Mouse (Mus musculus): Measurements from ENCODE around the gene Smarcd1. TPM values are rescaled to one million over a fixed set of nuclear protein-coding genes. Genes with fewer than 3 reads are reported as not detected.

Smarcd1 gene
- polyA plus RNA-seq, 1 experiment from 2014 or later, result 124 TPM

DNA sequence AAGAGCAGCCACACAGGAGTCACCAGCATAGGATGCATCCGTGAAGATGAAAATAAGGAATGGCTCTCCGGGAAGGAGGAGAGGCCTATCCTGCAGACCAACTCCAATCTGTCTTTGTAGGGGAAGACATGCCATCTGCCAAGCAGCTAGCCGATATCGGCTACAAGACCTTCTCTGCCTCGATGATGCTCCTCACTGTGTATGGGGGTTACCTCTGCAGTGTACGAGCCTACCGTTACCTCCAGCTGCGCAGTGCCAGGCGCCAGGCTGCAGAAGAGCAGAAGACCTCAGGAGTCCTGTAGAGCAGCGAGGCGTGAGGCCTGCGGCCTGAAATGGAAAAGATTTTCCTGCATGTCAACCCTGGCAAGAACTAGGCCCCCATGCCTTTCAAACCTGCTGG is 25.6 kb downstream of the Smarcd1 start:
- Histone ChIP-seq H3K27me3 (no peaks in the 10 kb centered on the region), H3K4me1 (peaks cover 26% of the 10 kb centered on the region), H3K4me3 (no peak overlapping the region), H3K9ac (replicated peaks) (no peak overlapping the region), H3K4me2 (replicated peaks) (no peak overlapping the region), H3K27ac (replicated peaks) (no peak overlapping the region), H3K36me3 (peaks cover 31% of the 10 kb centered on the region), H3K9me3 (no peaks in the 10 kb centered on the region)
- WGBS, result 96% methylated on average over 12 of the region's 12 CpGs
- no peak for ATAC-seq (replicated peaks)

DNA sequence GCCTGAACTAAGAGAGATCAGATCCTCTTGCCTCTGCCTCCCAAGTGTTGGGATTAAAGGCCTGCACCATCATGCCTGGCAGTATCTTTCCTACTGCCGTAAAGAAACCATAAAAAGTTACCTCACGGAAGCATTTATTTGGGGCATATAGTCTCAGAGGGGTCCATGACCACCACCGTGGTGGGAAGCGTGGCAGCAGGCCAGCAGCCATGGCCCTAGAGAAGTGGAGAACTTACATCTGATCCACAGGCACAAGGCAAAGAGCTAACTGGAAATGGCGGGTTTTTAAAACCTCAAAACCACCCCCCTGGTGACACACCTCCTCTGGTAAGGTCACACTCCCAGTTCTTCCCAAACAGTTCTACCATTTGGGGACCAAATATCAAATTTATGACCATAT is 26.3 kb downstream of the Smarcd1 start:
- H3K27me3 ChIP-seq, result no peaks in the 10 kb centered on the region
- H3K4me3 ChIP-seq, result no peak overlapping the region
- peaks cover 26% of the 10 kb centered on the region for H3K4me1 ChIP-seq
- WGBS, result 94% methylated on average over 5 of the region's 5 CpGs
- no peak for ATAC-seq (replicated peaks)
- H3K27ac ChIP-seq (replicated peaks), result no peak overlapping the region
- no peak overlapping the region for H3K4me2 ChIP-seq (replicated peaks)
- H3K9ac ChIP-seq (replicated peaks), result no peak overlapping the region
- H3K36me3 ChIP-seq, result peaks cover 36% of the 10 kb centered on the region
- no peaks in the 10 kb centered on the region for H3K9me3 ChIP-seq

DNA sequence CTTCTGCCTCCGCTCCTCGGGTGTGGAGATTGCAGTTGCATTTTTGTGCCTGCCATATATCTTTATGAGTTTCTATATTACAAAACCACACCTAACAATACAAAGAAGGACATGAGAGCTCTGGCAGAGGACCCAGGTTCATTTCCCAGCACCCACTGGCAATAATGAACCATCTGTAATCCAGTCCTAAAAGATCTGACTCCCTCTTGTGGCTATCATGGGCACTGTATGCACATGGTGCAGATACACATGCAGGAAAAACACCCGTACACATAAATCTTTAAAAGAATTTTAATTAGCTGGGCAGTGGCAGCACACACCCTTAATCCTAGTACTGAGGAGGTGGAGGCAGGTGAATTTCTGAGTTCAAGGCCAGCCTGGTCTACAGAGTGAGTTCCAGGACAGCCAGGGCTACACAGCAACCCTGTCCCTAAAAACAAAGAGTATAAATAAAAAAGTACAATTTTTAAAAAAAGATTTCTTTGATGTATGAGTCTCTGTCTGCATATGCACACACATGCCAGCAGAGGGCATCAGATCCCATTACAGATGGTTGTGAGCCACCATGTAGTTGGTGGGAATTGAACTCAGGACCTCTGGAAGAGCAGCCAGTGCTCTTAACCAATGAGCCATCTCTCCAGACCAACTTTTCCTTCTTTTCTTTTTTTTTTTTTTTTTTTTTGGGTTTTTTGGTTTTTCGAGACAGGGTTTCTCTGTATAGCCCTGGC is 27.3 kb downstream of the Smarcd1 start:
- H3K36me3 ChIP-seq, result peaks cover 39% of the 10 kb centered on the region
- H3K4me3 ChIP-seq, result no peak overlapping the region
- H3K9ac ChIP-seq (replicated peaks), result no peak overlapping the region
- no peak overlapping the region for H3K4me2 ChIP-seq (replicated peaks)
- 97% methylated on average over 4 of the region's 4 CpGs for WGBS
- ATAC-seq (replicated peaks), result no peak
- no peaks in the 10 kb centered on the region for H3K27me3 ChIP-seq
- peaks cover 17% of the 10 kb centered on the region for H3K4me1 ChIP-seq
- no peaks in the 10 kb centered on the region for H3K9me3 ChIP-seq
- H3K27ac ChIP-seq (replicated peaks), result no peak overlapping the region

DNA sequence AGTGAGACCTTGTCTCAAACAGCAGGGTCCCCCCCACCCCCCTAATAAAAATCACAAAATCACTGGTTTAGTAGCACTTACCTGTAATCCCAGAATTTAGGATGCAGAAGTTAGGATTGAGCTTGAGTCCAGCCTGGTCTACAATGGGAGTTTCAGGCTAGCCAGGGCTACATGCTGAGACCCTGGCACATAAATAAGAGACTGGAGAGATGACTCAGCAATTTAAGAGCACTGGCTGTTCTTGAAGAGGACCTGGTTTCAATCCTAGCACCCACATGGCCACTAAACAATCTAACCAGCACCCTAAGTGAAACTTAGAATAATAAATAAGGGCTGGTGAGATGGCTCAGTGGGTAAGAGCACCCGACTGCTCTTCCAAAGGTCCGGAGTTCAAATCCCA is 29.2 kb downstream of the Smarcd1 start:
- H3K9me3 ChIP-seq, result no peaks in the 10 kb centered on the region
- no peak overlapping the region for H3K4me3 ChIP-seq
- WGBS, result 96% methylated on average over 2 of the region's 2 CpGs
- no peak overlapping the region for H3K4me2 ChIP-seq (replicated peaks)
- no peak overlapping the region for H3K9ac ChIP-seq (replicated peaks)
- no peak for ATAC-seq (replicated peaks)
- no peaks in the 10 kb centered on the region for H3K27me3 ChIP-seq
- H3K27ac ChIP-seq (replicated peaks), result no peak overlapping the region
- peaks cover 48% of the 10 kb centered on the region for H3K36me3 ChIP-seq
- peaks cover 6% of the 10 kb centered on the region for H3K4me1 ChIP-seq

DNA sequence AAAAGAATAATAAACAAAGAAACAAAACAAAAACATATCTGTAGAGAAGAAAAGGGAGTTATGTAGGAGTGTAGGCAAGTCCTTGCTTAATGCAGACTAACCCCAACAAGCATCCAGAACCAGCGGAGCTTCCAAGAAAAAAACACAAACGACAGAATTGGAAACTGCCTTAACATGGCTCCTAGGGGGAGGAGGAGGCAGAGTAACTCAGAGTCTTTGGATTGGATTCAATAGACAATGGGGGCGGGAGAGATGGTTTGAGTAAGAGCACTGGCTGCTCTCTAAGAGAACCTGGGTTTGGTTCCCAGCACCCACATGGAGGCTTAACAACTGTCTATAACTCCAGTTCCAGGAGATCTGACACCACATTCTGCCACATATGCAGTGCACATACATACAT is 29.7 kb downstream of the Smarcd1 start:
- Histone ChIP-seq H3K4me2 (replicated peaks) (no peak overlapping the region), H3K36me3 (peaks cover 53% of the 10 kb centered on the region), H3K9ac (replicated peaks) (no peak overlapping the region), H3K27me3 (no peaks in the 10 kb centered on the region), H3K9me3 (no peaks in the 10 kb centered on the region), H3K27ac (replicated peaks) (no peak overlapping the region), H3K4me3 (no peak overlapping the region), H3K4me1 (peaks cover 1% of the 10 kb centered on the region)
- no peak for ATAC-seq (replicated peaks)
- WGBS, result 92% methylated on average over 3 of the region's 3 CpGs

DNA sequence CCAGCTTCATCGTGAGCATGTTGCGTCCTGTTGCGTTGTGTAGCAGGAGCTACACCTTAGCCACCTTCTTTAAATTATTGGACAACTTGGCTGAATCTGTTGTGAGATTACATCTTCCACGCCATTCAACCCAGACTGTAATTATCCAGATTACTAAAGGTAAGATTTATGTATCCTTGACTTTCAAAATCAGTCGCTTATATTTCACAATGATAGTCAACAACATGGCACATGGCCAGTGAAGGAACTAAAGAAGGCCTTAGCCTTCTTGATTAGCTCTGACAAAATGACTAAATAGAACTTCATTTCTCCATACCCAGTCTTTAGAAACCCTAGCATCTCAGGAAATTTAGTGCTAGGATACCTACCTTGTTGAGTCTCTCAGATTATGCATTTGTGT is 31.3 kb downstream of the Smarcd1 start:
- Histone ChIP-seq H3K4me1 (no peaks in the 10 kb centered on the region), H3K27ac (replicated peaks) (no peak overlapping the region), H3K27me3 (no peaks in the 10 kb centered on the region), H3K9me3 (no peaks in the 10 kb centered on the region), H3K4me3 (no peak overlapping the region), H3K9ac (replicated peaks) (no peak overlapping the region), H3K4me2 (replicated peaks) (no peak overlapping the region), H3K36me3 (peaks cover 57% of the 10 kb centered on the region)
- WGBS, result 96% methylated on average over 5 of the region's 5 CpGs
- ATAC-seq (replicated peaks), result no peak

DNA sequence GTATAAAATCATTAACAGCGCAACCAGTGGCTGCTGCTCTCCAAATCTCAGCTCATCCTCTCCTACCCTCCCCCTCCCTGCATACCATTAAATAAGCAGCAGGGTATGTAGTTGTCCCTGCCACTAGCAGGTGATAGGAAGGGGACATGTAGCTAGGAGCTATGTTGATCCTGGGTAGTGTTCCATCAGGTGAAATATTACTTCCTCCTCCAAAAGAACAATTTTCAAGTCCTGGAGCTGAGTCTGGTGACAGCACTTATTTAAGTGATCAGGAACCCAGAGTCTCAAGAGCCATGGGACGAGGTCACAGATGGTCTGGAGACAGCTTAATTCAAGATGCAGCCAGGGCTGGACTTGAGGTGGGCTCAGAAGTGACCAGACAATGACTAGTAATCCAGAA is 33.7 kb downstream of the Smarcd1 start:
- ATAC-seq (replicated peaks), result no peak
- Histone ChIP-seq H3K4me1 (no peaks in the 10 kb centered on the region), H3K9ac (replicated peaks) (no peak overlapping the region), H3K4me3 (no peak overlapping the region), H3K4me2 (replicated peaks) (no peak overlapping the region), H3K27ac (replicated peaks) (no peak overlapping the region), H3K36me3 (peaks cover 65% of the 10 kb centered on the region), H3K9me3 (no peaks in the 10 kb centered on the region), H3K27me3 (no peaks in the 10 kb centered on the region)
- 91% methylated on average over 2 of the region's 2 CpGs for WGBS

DNA sequence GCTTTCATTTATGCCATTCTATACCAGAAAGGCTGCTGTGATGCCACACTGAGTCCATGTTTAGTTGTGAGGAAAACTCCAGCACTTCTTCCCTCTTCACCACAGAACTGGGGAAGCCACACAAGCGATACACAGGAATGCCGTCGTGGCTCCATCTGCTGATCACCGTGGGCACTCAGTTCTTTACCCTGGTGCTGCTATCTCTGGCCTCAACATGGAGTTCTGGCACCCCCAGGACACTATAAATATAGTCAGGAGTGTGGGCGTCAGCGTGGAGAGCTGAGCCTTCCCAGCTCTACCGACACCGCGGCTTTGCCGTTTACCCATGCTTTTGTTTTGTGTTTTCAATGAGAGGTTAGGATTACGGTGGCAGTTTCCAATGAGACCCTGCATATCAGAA is 34.7 kb downstream of the Smarcd1 start:
- no peaks in the 10 kb centered on the region for H3K4me1 ChIP-seq
- no peaks in the 10 kb centered on the region for H3K27me3 ChIP-seq
- no peak overlapping the region for H3K27ac ChIP-seq (replicated peaks)
- ATAC-seq (replicated peaks), result no peak
- no peak overlapping the region for H3K4me2 ChIP-seq (replicated peaks)
- 90% methylated on average over 11 of the region's 11 CpGs for WGBS
- H3K36me3 ChIP-seq, result peaks cover 65% of the 10 kb centered on the region
- H3K9me3 ChIP-seq, result no peaks in the 10 kb centered on the region
- H3K4me3 ChIP-seq, result no peak overlapping the region
- no peak overlapping the region for H3K9ac ChIP-seq (replicated peaks)

DNA sequence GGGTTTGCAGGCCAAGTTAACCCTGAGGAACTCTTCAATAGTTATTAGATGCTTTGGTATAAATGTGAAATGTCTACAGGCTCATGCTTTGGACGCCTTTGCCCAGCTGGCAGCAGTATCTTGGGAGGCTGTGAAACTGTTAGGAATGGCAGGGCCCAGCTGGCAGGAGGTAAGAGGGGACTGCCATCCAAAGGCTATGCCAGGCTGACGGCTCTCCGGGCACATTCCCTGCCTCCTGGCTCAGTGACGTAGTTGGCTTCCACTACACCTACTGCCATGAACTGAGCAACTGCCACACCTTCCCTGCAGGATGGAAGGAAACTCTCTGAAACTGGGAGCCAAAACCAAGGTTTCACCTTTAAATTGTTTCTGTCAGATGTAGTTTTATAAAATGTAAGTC is 38.3 kb downstream of the Smarcd1 start:
- 82% methylated on average over 4 of the region's 4 CpGs for WGBS
- no peaks in the 10 kb centered on the region for H3K9me3 ChIP-seq
- no peaks in the 10 kb centered on the region for H3K27me3 ChIP-seq
- H3K27ac ChIP-seq (replicated peaks), result no peak overlapping the region
- H3K4me3 ChIP-seq, result no peak overlapping the region
- H3K4me1 ChIP-seq, result no peaks in the 10 kb centered on the region
- no peak overlapping the region for H3K9ac ChIP-seq (replicated peaks)
- H3K4me2 ChIP-seq (replicated peaks), result no peak overlapping the region
- peaks cover 65% of the 10 kb centered on the region for H3K36me3 ChIP-seq
- ATAC-seq (replicated peaks), result no peak

DNA sequence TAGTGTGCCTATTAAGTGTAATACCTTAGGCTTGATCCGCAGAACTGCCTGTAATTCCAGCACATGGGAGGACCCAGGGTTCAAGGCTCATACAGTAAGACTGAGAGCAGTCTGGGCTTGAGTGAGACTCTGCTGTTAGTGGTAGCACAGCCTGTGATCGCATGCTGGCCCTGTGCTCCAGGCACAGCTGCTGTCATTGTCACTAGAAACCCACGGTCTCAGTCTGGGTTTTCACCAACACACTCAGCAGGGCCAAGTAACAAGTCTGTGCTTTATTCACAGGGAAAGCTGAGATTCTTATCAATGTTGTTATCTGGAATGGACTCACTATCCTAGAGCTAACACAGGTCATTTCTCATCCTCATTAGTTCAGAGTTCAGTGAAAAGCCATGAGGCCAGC is 52.3 kb downstream of the Smarcd1 start:
- H3K4me3 ChIP-seq, result no peak overlapping the region
- no peaks in the 10 kb centered on the region for H3K9me3 ChIP-seq
- no peak for ATAC-seq (replicated peaks)
- no peak overlapping the region for H3K9ac ChIP-seq (replicated peaks)
- no peak overlapping the region for H3K4me2 ChIP-seq (replicated peaks)
- no peak overlapping the region for H3K27ac ChIP-seq (replicated peaks)
- no peaks in the 10 kb centered on the region for H3K27me3 ChIP-seq
- no peaks in the 10 kb centered on the region for H3K36me3 ChIP-seq
- H3K4me1 ChIP-seq, result no peaks in the 10 kb centered on the region
- 71% methylated on average over 3 of the region's 3 CpGs for WGBS

Other genes starting within 250 kb of the Smarcd1 start
- 11.0 and 12.4 TPM in 2 replicates for gene Nckap5l, start 244.4 kb upstream of the Smarcd1 start, polyA plus RNA-seq (2015; fragmentation: Nextera tagmentation; extraction: Ambion mirVana)
- 24.7 and 25.5 TPM in 2 replicates for gene Bcdin3d, start 227.4 kb upstream of the Smarcd1 start, polyA plus RNA-seq (2015; fragmentation: Nextera tagmentation; extraction: Ambion mirVana)
- 17.0 and 18.9 TPM in 2 replicates for gene Faim2, start 174.0 kb upstream of the Smarcd1 start, polyA plus RNA-seq (2015; fragmentation: Nextera tagmentation; extraction: Ambion mirVana)
- gene Aqp2, start 123.1 kb upstream of the Smarcd1 start, polyA plus RNA-seq (2015; fragmentation: Nextera tagmentation; extraction: Ambion mirVana), result not detected in 2 replicates
- 0.38 TPM in 1 of 2 replicates, not detected in the other for gene Aqp5, start 111.3 kb upstream of the Smarcd1 start, polyA plus RNA-seq (2015; fragmentation: Nextera tagmentation; extraction: Ambion mirVana)
- gene Aqp6, start 100.7 kb upstream of the Smarcd1 start, polyA plus RNA-seq (2015; fragmentation: Nextera tagmentation; extraction: Ambion mirVana), result not detected in 2 replicates
- gene Racgap1, start 50.5 kb upstream of the Smarcd1 start, polyA plus RNA-seq (2015; fragmentation: Nextera tagmentation; extraction: Ambion mirVana), result 113 and 118 TPM in 2 replicates
- gene Asic1, start 31.8 kb upstream of the Smarcd1 start, polyA plus RNA-seq (2015; fragmentation: Nextera tagmentation; extraction: Ambion mirVana), result 26.0 and 30.4 TPM in 2 replicates
- not detected in 2 replicates for gene Gm17349, start 3.4 kb downstream of the Smarcd1 start, polyA plus RNA-seq (2015; fragmentation: Nextera tagmentation; extraction: Ambion mirVana)
- 1.9 and 2.6 TPM in 2 replicates for gene Gpd1, start 15.4 kb downstream of the Smarcd1 start, polyA plus RNA-seq (2015; fragmentation: Nextera tagmentation; extraction: Ambion mirVana)
- gene Cox14, start 23.5 kb downstream of the Smarcd1 start, polyA plus RNA-seq (2015; fragmentation: Nextera tagmentation; extraction: Ambion mirVana), result 175 and 190 TPM in 2 replicates
- 69.4 and 69.7 TPM in 2 replicates for gene Cers5, start 70.8 kb downstream of the Smarcd1 start, polyA plus RNA-seq (2015; fragmentation: Nextera tagmentation; extraction: Ambion mirVana)
- gene Lima1, start 173.3 kb downstream of the Smarcd1 start, polyA plus RNA-seq (2015; fragmentation: Nextera tagmentation; extraction: Ambion mirVana), result 37.9 and 38.4 TPM in 2 replicates